Mouse (Mus musculus) frontal cortex, adult (tissue): Measurements from ENCODE around the gene Ikzf2.

Source experiments
- ATAC-seq: cut with Nextera tagmentation; 2 replicates; pipeline ENCODE4 v1.9.2; 2017; ENCODE audit warnings: mild to moderate bottlenecking, moderate library complexity, mixed read lengths; ENCODE audit not compliant: low TSS enrichment

Ikzf2 gene

DNA sequence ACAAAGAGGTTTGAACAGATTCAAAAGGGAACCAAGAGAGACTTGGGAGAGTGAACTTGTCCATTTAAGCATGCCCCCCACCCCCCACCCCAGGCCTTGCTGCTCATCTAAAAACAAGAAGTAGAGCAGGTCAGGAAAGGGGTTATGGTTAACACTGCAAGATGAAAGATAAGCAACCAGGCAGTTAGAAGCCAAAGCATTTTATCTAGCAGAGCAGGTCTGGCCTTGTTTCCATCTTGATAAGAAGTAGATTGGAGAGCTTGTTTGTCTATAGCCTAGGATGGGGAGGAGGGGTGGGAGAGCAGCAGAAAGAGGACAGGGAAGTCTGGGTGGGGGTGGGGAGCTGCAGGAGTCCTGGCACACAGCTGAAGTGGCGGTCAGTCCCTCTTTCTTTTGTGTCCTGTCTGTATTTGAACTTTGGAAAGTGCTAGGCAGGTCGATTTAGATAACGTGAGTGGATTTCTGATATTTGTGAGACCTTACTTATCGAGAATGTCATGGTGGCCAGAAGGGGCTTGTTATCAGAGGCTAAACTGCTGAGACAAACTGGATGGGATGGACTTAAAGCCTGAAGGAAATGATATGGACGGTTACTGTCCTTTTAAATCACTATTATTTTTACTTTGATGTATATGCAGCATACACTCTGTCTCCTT is 173.3 kb downstream of the Ikzf2 start:
- no peak for ATAC-seq

GRCm38 (mm10) chr1:69508275-69508674 is 178.8 kb downstream of the Ikzf2 start:
- ATAC-seq = no peak

DNA sequence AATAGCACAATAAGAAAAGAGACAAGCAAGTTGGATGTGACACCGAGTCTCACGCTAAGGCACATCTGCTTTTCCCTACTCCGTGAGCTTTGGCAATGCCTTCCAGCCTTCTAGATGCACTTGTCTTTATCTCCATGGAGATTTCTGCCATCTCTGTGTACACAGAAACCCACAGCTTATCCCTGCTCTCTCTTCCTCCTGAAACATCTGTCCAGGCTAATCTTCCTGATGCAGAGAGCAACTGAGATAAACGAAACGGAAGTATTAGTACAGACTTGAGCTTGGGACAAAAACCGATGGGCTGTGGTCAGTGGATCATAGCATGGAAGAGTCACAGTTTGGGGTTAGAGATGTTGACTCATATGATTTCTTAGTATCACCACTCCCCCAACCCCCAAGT is 179.5 kb downstream of the Ikzf2 start:
- no peak for ATAC-seq

DNA sequence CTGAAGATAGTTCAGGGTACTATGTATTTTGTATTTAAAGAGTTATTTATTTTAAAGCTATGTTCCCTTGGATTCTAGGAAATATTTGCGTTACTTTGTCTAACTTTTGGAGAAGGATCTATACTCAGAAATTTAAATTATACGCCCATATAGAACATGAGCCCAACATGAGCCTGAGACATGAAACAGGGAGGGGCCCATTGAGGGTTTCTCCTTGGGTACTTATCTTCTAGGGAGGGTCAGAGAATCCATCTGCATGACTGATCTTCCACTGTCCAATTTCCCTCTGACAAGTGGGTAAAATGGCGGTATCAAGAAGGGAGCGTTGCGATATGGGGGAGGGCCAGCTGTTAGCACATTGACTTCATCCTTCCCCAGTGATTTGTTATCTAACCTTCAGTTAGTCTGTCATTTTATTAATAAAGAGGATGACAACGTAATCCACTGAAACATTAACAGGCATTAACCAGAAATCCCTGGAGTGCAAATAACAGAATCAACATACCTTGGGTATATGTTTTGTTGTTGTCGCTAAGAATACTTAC is 180.4 kb downstream of the Ikzf2 start:
- ATAC-seq = no peak

GRCm38 (mm10) chr1:69506011-69506410 is 181.0 kb downstream of the Ikzf2 start:
- no peak for ATAC-seq

DNA sequence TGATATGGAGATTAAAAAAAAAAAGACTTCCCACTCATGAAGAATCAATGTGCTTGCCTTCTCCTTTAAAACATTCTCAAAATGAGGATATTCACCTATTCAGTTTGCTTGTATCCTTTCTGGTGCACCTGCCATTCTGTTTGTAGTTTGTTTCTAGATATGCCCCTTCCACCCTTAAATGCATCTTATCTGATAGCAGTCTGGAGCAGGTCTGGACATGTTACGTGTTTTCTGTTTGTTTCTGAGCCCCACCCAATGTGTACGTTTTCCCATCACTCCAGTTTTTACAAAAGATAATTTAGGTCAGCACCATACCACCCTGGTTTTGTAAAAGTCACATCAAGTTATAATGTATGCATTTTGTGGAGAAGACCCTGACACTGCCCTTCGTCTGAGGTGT is 186.7 kb downstream of the Ikzf2 start:
- no peak for ATAC-seq

DNA sequence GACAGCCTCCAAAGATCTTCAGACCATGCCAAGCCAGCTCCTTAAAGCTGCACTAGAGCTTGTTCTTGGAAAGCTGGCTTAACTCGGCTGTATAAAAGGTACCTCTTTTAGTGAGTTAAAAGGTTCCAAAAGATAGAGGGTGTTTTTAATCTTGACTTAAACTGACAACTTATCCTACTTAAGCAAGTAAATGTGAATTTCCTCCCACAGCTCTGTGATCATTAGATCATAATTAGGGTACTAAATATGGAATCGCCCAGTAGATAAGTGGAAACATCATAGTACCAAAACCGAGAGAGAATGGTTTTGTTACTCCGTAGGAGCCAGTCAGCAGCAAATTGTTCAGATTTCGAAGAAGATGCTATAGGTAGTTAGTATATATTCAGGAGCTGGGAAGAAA is 187.4 kb downstream of the Ikzf2 start:
- ATAC-seq = no peak

DNA sequence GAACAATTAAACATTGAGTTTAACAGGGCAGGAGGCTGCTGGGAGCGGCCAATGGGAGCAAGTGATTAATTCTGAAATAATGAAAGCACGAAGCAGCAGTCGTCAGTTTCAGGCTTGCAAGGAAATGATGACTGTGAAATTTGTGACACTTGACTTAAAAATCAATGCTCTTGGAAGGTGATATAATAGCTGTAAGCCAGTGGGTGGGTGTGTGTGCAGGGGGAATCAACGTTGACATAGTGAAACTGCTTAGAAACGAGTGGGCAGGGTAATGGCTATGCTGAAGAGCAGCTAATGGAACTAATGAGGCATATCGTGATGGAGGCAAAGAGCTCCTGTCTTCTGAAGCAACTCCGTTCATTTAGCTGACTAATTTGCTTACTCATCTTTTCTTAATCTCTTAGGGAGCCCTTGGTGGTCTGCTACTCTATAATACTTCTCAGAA is 188.2 kb downstream of the Ikzf2 start:
- no peak for ATAC-seq

DNA sequence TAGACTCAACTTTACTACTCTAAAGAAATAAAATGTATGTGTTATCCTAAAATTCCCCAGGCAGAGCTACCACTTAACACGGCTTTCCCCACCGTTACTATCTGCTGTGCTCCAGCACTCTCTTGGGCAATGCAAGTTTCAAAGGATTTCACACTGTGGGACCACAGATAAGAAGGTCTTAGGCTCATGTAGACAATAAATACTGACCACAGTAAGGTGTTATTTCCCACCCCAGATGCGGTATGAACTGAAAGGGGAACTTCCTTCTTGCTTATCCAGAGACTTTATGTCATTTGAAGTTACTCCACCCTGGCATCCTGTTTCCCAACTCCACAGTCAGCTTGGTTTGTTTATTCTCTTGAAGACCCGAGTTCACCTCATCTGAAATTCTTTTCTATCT is 191.0 kb downstream of the Ikzf2 start:
- ATAC-seq = no peak

DNA sequence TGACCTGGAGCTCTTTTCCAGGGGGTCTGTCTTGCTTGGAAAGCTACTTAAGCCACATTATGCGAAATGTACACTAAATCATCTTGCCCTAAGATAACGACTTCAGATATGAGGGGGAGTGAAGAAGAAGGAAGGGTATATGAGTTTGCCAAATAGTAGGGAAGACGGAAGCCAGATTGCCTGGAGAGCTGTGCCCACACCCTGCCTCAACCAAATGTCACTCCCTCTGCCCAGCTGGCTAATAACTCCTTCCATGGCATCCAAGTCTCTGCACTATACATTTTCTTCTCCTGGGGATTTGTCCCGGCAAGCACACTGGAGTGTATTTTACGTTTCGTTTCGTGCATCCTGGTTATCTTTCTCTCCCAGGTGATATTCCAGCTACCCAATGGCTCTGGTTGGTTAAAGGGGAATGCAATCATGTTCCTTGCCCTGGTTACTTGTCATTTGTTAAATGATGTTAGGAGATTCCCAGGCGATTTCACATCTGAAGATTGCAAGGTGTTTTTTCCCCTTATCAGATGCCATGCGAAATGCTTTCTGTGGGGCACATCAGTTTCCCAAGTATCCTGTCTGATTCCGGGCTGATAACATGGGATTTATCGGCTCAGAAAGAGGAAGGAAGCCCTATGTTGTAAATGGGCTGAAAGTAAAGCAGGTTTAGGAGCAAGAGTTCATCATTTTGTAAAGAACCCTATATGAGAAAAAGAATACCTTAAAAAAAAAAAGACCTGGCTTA is 193.6 kb downstream of the Ikzf2 start:
- no peak; the same call in 1 of the 2 replicates for ATAC-seq

GRCm38 (mm10) chr1:69492013-69492412 is 195.0 kb downstream of the Ikzf2 start:
- no peak for ATAC-seq

GRCm38 (mm10) chr1:69489026-69489425 is 198.0 kb downstream of the Ikzf2 start:
- no peak for ATAC-seq

GRCm38 (mm10) chr1:69488625-69489024 is 198.4 kb downstream of the Ikzf2 start:
- ATAC-seq = no peak
